Mouse (Mus musculus) G1E (cell line): ENCODE results near the gene Lrrc3c. TPM values are rescaled to one million over a fixed set of nuclear protein-coding genes. Genes with fewer than 3 reads are reported as not detected.

Experiments
- ATAC-seq: 2 replicates; pipeline ENCODE4 v1.8.0; 2016; ENCODE audit warnings: mild to moderate bottlenecking; ENCODE audit not compliant: insufficient number of reproducible peaks, poor library complexity, low FRiP score, severe bottlenecking; ENCODE audit errors: extremely low read depth
- DNase-seq: peaks from one replicate; pipeline ENCODE4 v3.0.0; 2012; ENCODE audit warnings: low spot score
- H3K27me3 ChIP-seq: 2 replicates; pipeline ENCODE4 v1.6.1; 2012; ENCODE audit warnings: mild to moderate bottlenecking, low read length, inconsistent platforms; ENCODE audit not compliant: insufficient read depth
- H3K36me3 ChIP-seq: replicated peaks from 2 replicates; pipeline ENCODE3; 2012; ENCODE audit warnings: mild to moderate bottlenecking, inconsistent platforms
- H3K4me1 ChIP-seq: 2 replicates; pipeline ENCODE4 v1.6.1; 2012; ENCODE audit warnings: low read depth, low read length, inconsistent platforms, mixed read lengths; ENCODE audit not compliant: insufficient read depth
- H3K4me3 ChIP-seq: 2 replicates; pipeline ENCODE4 v1.5.1; 2012; ENCODE audit warnings: low read depth, mild to moderate bottlenecking, inconsistent platforms, low read length, moderate library complexity, mixed read lengths
- H3K9me3 ChIP-seq: replicated peaks from 2 replicates; pipeline ENCODE4 v1.6.1; 2012; ENCODE audit warnings: inconsistent platforms
- CTCF ChIP-seq: IDR thresholded peaks from 2 replicates; pipeline ENCODE4 v1.5.1; 2012; ENCODE audit warnings: low read depth, low read length, inconsistent platforms, mixed read lengths
- GATA1 ChIP-seq: IDR thresholded peaks from 2 replicates; pipeline ENCODE4 v1.6.1; 2012; ENCODE audit warnings: borderline replicate concordance, low read length, inconsistent platforms, mixed read lengths
- GATA2 ChIP-seq: IDR thresholded peaks from 2 replicates; pipeline ENCODE4 v1.6.1; 2012; ENCODE audit warnings: low read depth, low read length, inconsistent platforms, borderline replicate concordance
- POLR2AphosphoS5 ChIP-seq: IDR thresholded peaks from 2 replicates; pipeline ENCODE4 v1.6.1; 2012; ENCODE audit warnings: low read depth, low read length, inconsistent platforms; ENCODE audit not compliant: insufficient replicate concordance
- TAL1 ChIP-seq: conservative IDR thresholded peaks from 2 replicates; pipeline ENCODE4 v1.6.1; 2012; ENCODE audit warnings: low read depth, low read length, inconsistent platforms, mixed read lengths
- polyA plus RNA-seq: library from polyadenylated mRNA; stranded (reverse); fragments of >175 nt; gene quantifications from 2 replicates; pipeline ENCODE4 v1.2.3, GENCODE M21; 2012
- total RNA-seq, 2 experiments: library from RNA; stranded (forward) in 1 of 2; stranded (reverse) in 1 of 2; fragments of 200-1000 nt in 1 of 2; fragments of >200 nt in 1 of 2; fragmentation: Nextera tagmentation in 1 of 2; gene quantifications; 2 replicates each; pipeline ENCODE4 v1.2.3; 2014 to 2017

The Lrrc3c gene
- total and polyA plus RNA-seq, 3 experiments: not detected

GRCm38 (mm10) chr11:98584629-98585177, 13.4 kb upstream of the Lrrc3c start:
- ATAC-seq: no peak
- Histone ChIP-seq H3K36me3 (peaks cover 55% of the 10 kb centered on the region), H3K9me3 (no peaks in the 10 kb centered on the region), H3K4me3 (peak overlapping the region; percentile 90; the same call in 1 of the 2 replicates), H3K27me3 (no peaks in the 10 kb centered on the region), H3K4me1 (peaks cover 94% of the 10 kb centered on the region)
- no peak for TF ChIP-seq TAL1
- no peak for TF ChIP-seq POLR2AphosphoS5
- no peak for TF ChIP-seq GATA2
- TF ChIP-seq GATA1: no peak
- no peak for TF ChIP-seq CTCF
- no peak for DNase-seq

GRCm38 (mm10) chr11:98586087-98586891, 11.8 kb upstream of the Lrrc3c start:
- ATAC-seq (no peak), DNase-seq (no peak)
- peaks cover 87% of the 10 kb centered on the region for H3K4me1 ChIP-seq

GRCm38 (mm10) chr11:98586892-98587563, 11.1 kb upstream of the Lrrc3c start, which contains the start of gene Ormdl3:
Gene Ormdl3 (minus strand): TSS chr11:98587368.
- H3K27me3 ChIP-seq: no peaks in the 10 kb centered on the region
- no peaks in the 10 kb centered on the region for H3K9me3 ChIP-seq
- DNase-seq: peak; percentile 82
- no peak for TF ChIP-seq CTCF
- no peak for TF ChIP-seq TAL1
- no peak for TF ChIP-seq GATA2
- no peak for TF ChIP-seq POLR2AphosphoS5
- TF ChIP-seq GATA1: no peak
- peak within 1 kb of the TSS; percentile 90 for H3K4me3 ChIP-seq
- H3K4me1 ChIP-seq: peaks cover 88% of the 10 kb centered on the region
- ATAC-seq: peak; percentile 59
- peaks cover 34% of the 10 kb centered on the region for H3K36me3 ChIP-seq

More at GRCm38 (mm10) chr11:98586087-98586891, 11.8 kb upstream of the Lrrc3c start:
- Histone ChIP-seq H3K27me3 (no peaks in the 10 kb centered on the region), H3K36me3 (peaks cover 39% of the 10 kb centered on the region), H3K4me3 (peak overlapping the region; percentile 90), H3K9me3 (no peaks in the 10 kb centered on the region)
- TF ChIP-seq CTCF: no peak
- TF ChIP-seq GATA1: no peak
- TF ChIP-seq POLR2AphosphoS5: no peak
- no peak for TF ChIP-seq GATA2
- TF ChIP-seq TAL1: no peak

GRCm38 (mm10) chr11:98587684-98588546, 10.2 kb upstream of the Lrrc3c start:
- Histone ChIP-seq H3K4me1 (peaks cover 87% of the 10 kb centered on the region), H3K4me3 (peak overlapping the region; percentile 90), H3K9me3 (no peaks in the 10 kb centered on the region), H3K27me3 (no peaks in the 10 kb centered on the region), H3K36me3 (peaks cover 27% of the 10 kb centered on the region)
- DNase-seq: peak; percentile 73
- no peak for TF ChIP-seq GATA1
- no peak for TF ChIP-seq GATA2
- TF ChIP-seq TAL1: peak; percentile 54
- peak; percentile 61 for ATAC-seq

GRCm38 (mm10) chr11:98588833-98589281, 9.2 kb upstream of the Lrrc3c start:
- H3K4me3 ChIP-seq: peak overlapping the region; percentile 34; the same call in 1 of the 2 replicates
- no peaks in the 10 kb centered on the region for H3K9me3 ChIP-seq
- H3K27me3 ChIP-seq: no peaks in the 10 kb centered on the region
- ATAC-seq (no peak), DNase-seq (no peak)
- H3K4me1 ChIP-seq: peaks cover 82% of the 10 kb centered on the region
- TF ChIP-seq CTCF (no peak), GATA2 (no peak), POLR2AphosphoS5 (no peak), GATA1 (no peak), TAL1 (no peak)
- H3K36me3 ChIP-seq: peaks cover 19% of the 10 kb centered on the region
